Mouse (Mus musculus) heart, postnatal 0 days (tissue): Measurements from ENCODE around the gene Adgrg7.

Source experiments
- CTCF ChIP-seq: IDR thresholded peaks from 2 replicates; pipeline ENCODE4 v1.5.1; 2016; ENCODE audit warnings: antibody characterized with exemption, control low read depth, low read depth
- EP300 ChIP-seq: IDR thresholded peaks from 2 replicates; pipeline ENCODE4 v1.6.1; 2016; ENCODE audit warnings: antibody characterized with exemption, low read depth

DNA sequence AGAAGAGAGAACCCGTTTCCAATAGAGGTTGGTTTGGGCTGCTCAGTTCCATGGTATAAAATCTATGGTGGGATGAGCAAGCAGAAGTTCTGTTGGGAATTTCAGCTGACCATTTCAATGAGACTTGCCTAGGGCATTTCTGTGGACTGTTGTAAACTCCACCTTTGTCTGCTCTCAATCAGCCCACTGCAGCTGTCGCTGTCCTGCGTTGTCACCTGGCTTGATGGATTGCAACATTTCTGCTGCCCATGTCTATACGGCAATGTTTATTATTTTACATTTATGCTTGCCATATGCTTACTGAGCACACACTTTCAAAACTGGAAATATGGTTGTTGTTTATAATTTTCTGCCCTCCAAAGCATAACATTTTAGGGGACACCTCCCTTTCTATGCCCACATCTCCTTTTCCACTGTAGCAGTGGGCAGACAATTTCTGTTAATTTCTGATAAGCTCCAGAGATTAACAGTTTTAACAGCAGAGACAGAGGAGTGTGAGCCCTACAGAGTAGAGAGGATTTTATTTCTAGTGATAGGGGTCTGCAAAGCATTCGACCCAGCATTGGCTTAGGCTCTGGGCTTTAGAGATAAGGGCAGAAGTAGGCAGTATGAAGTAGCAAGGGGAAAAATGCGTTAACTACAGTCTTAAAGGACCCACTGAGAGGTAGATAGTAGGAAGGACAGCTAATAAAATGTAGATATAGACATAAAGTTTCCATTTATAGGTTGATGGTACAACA is 5.9 kb upstream of the Adgrg7 start:
- TF ChIP-seq CTCF (no peak), EP300 (no peak)
